In genomic region chr1:182081744-182082419, GRCm38 (mm10) we compare ENCODE assay signal across 8 mouse cellular contexts. TPM values are rescaled to one million over a fixed set of nuclear protein-coding genes. Genes with fewer than 3 reads are reported as not detected.
A peak's percentile ranks its signal among the peaks of the same experiment; 100 is the strongest.
DNase-seq lines count a peak whose midpoint lies in the region; ATAC-seq lines count a peak whose summit lies in the region.

No protein-coding gene starts in this region.

- H3K36me3 ChIP-seq in forebrain, embryonic 10.5 days (replicated peaks): no peaks in the 10 kb centered on the region
- H3K36me3 ChIP-seq in forebrain, embryonic 15.5 days: no peaks in the 10 kb centered on the region
- H3K36me3 ChIP-seq in embryonic facial prominence, embryonic 12.5 days: no peaks in the 10 kb centered on the region
- peaks cover 3% of the 10 kb centered on the region; the same call in 1 of the 2 replicates for H3K36me3 ChIP-seq in hindbrain, embryonic 13.5 days
- no peaks in the 10 kb centered on the region for H3K36me3 ChIP-seq in midbrain, embryonic 15.5 days (replicated peaks)

- H3K27ac ChIP-seq in forebrain, embryonic 10.5 days: peak overlapping the region; percentile 72
- no peak overlapping the region for H3K27ac ChIP-seq in forebrain, embryonic 15.5 days (replicated peaks)
- peak overlapping the region; percentile 77 for H3K27ac ChIP-seq in embryonic facial prominence, embryonic 12.5 days
- peak overlapping the region; percentile 35 for H3K27ac ChIP-seq in hindbrain, embryonic 13.5 days
- H3K27ac ChIP-seq in midbrain, embryonic 15.5 days: no peak overlapping the region

- no peaks in the 10 kb centered on the region for H3K27me3 ChIP-seq in forebrain, embryonic 10.5 days (ENCODE audit: poor library complexity, severe bottlenecking)
- no peaks in the 10 kb centered on the region for H3K27me3 ChIP-seq in forebrain, embryonic 15.5 days
- H3K27me3 ChIP-seq in embryonic facial prominence, embryonic 12.5 days: no peaks in the 10 kb centered on the region
- H3K27me3 ChIP-seq in hindbrain, embryonic 13.5 days: no peaks in the 10 kb centered on the region
- H3K27me3 ChIP-seq in midbrain, embryonic 15.5 days (replicated peaks): no peaks in the 10 kb centered on the region

- H3K4me3 ChIP-seq in forebrain, embryonic 10.5 days: no peak overlapping the region
- no peak overlapping the region for H3K4me3 ChIP-seq in forebrain, embryonic 15.5 days
- H3K4me3 ChIP-seq in embryonic facial prominence, embryonic 12.5 days: no peak overlapping the region
- no peak overlapping the region for H3K4me3 ChIP-seq in hindbrain, embryonic 13.5 days
- H3K4me3 ChIP-seq in midbrain, embryonic 15.5 days: no peak overlapping the region

- no peak for ATAC-seq in forebrain, embryonic 15.5 days (replicated peaks)
- ATAC-seq in embryonic facial prominence, embryonic 12.5 days (ENCODE audit: insufficient number of reproducible peaks, insufficient read depth, low FRiP score, low TSS enrichment): peak; percentile 77
- ATAC-seq in hindbrain, embryonic 13.5 days (ENCODE audit: low FRiP score): no peak
- peak; percentile 45; the same call in 1 of the 2 replicates for ATAC-seq in midbrain, embryonic 15.5 days (replicated peaks)

- peak; percentile 60 for DNase-seq in forebrain, embryonic 10.5 days (ENCODE audit: extremely low spot score, low spot score)
- DNase-seq in layer of hippocampus, adult 9-10 months (ENCODE audit: low spot score): no peak
- no peak for DNase-seq in ovary, postnatal 36 days (ENCODE audit: low spot score)
- DNase-seq in cerebellum, postnatal 25 days: no peak

- no peak overlapping the region for H3K4me2 ChIP-seq in forebrain, embryonic 15.5 days (replicated peaks)
- H3K4me2 ChIP-seq in embryonic facial prominence, embryonic 12.5 days (replicated peaks): peak overlapping the region; percentile 30
- peak overlapping the region; percentile 10; the same call in 1 of the 2 replicates for H3K4me2 ChIP-seq in hindbrain, embryonic 13.5 days
- H3K4me2 ChIP-seq in midbrain, embryonic 15.5 days: 0 out of 2 replicates have a peak overlapping the region, but pooled peaks have one; percentile 6

- H3K4me1 ChIP-seq in forebrain, embryonic 10.5 days: peaks cover 20% of the 10 kb centered on the region
- peaks cover 13% of the 10 kb centered on the region for H3K4me1 ChIP-seq in forebrain, embryonic 15.5 days
- peaks cover 13% of the 10 kb centered on the region; the same call in 1 of the 2 replicates for H3K4me1 ChIP-seq in embryonic facial prominence, embryonic 12.5 days
- peaks cover 15% of the 10 kb centered on the region for H3K4me1 ChIP-seq in hindbrain, embryonic 13.5 days (replicated peaks)
- H3K4me1 ChIP-seq in midbrain, embryonic 15.5 days: peaks cover 9% of the 10 kb centered on the region

- WGBS in forebrain, embryonic 10.5 days: 32% methylated on average over 16 of the region's 16 CpGs
- WGBS in forebrain, embryonic 15.5 days: 30% methylated on average over 16 of the region's 16 CpGs
- 24% methylated on average over 16 of the region's 16 CpGs for WGBS in embryonic facial prominence, embryonic 12.5 days
- 17% methylated on average over 16 of the region's 16 CpGs for WGBS in hindbrain, embryonic 13.5 days
- WGBS in midbrain, embryonic 15.5 days: 24% methylated on average over 16 of the region's 16 CpGs

- H3K9ac ChIP-seq in forebrain, embryonic 15.5 days (replicated peaks): no peak overlapping the region
- H3K9ac ChIP-seq in embryonic facial prominence, embryonic 12.5 days: no peak overlapping the region
- peak overlapping the region; percentile 51 for H3K9ac ChIP-seq in hindbrain, embryonic 13.5 days
- H3K9ac ChIP-seq in midbrain, embryonic 15.5 days: no peak overlapping the region

- H3K9me3 ChIP-seq in forebrain, embryonic 10.5 days: peaks cover 9% of the 10 kb centered on the region; the same call in 1 of the 2 replicates
- H3K9me3 ChIP-seq in forebrain, embryonic 15.5 days: peaks cover 3% of the 10 kb centered on the region; the same call in 1 of the 2 replicates
- peaks cover 8% of the 10 kb centered on the region; the same call in 1 of the 2 replicates for H3K9me3 ChIP-seq in embryonic facial prominence, embryonic 12.5 days
- peaks cover 6% of the 10 kb centered on the region; the same call in 1 of the 2 replicates for H3K9me3 ChIP-seq in hindbrain, embryonic 13.5 days
- H3K9me3 ChIP-seq in midbrain, embryonic 15.5 days: no peaks in the 10 kb centered on the region

RNA-seq across cellular contexts. Expression of gene Srp9, which starts 42.7 kb away (rescaled TPM):
- polyA plus RNA-seq in forebrain, embryonic 10.5 days (2016; fragmentation: Nextera tagmentation; extraction: Ambion mirVana): 157 and 159 TPM in 2 replicates
- polyA plus RNA-seq in forebrain, embryonic 15.5 days (2015; fragmentation: Nextera tagmentation; extraction: Ambion mirVana): 127 and 133 TPM in 2 replicates
- 166 and 167 TPM in 2 replicates for polyA plus RNA-seq in embryonic facial prominence, embryonic 12.5 days (2016; fragmentation: Nextera tagmentation; extraction: Ambion mirVana)
- 140 and 146 TPM in 2 replicates for polyA plus RNA-seq in hindbrain, embryonic 13.5 days (2015; fragmentation: Nextera tagmentation; extraction: Ambion mirVana)
- 125 and 128 TPM in 2 replicates for polyA plus RNA-seq in midbrain, embryonic 15.5 days (2015; fragmentation: Nextera tagmentation; extraction: Ambion mirVana)

Comparison
In these comparisons a context has a peak if more than half of its experiments do, and no peak if none do; other contexts are left out.
1. H3K27ac ChIP-seq: peak in forebrain, embryonic 10.5 days (single experiment), embryonic facial prominence, embryonic 12.5 days (single experiment) and hindbrain, embryonic 13.5 days (single experiment); none in forebrain, embryonic 15.5 days (single experiment) and midbrain, embryonic 15.5 days (single experiment).
2. ATAC-seq: peak in embryonic facial prominence, embryonic 12.5 days (single experiment) and midbrain, embryonic 15.5 days (single experiment); none in forebrain, embryonic 15.5 days (single experiment) and hindbrain, embryonic 13.5 days (single experiment).